Mouse (Mus musculus) kidney, postnatal 0 days (tissue): ENCODE data around the gene Fitm2. TPM values are rescaled to one million over a fixed set of nuclear protein-coding genes. Genes with fewer than 3 reads are reported as not detected.
"Not testable (repeated sequence)": the region's sequence is repeated elsewhere in the genome, so short reads cannot be mapped to it uniquely, and the experiment has no call there.

Experiments
- ATAC-seq: fragments of 200-750 bp; cut with Nextera tagmentation; replicated peaks from 2 replicates; pipeline ENCODE4 v1.8.0; 2017; ENCODE audit warnings: low read depth, moderate number of reproducible peaks, moderate TSS enrichment, moderate library complexity; ENCODE audit not compliant: low FRiP score
- DNase-seq: peaks from one replicate; pipeline ENCODE4 v3.0.0-alpha.2; 2016; ENCODE audit warnings: low spot score
- H3K27ac ChIP-seq: fragments of 300-500 bp; sonication (generic); 2 replicates; pipeline ENCODE4 v1.5.1; 2014; ENCODE audit warnings: mild to moderate bottlenecking
- H3K27me3 ChIP-seq: fragments of 300-500 bp; sonication (generic); 2 replicates; pipeline ENCODE4 v1.6.1; 2014; ENCODE audit warnings: low read length, mixed read lengths; ENCODE audit not compliant: insufficient read depth
- H3K36me3 ChIP-seq: fragments of 300-500 bp; sonication (generic); 2 replicates; pipeline ENCODE4 v1.6.1; 2014; ENCODE audit warnings: low read length, mixed read lengths; ENCODE audit not compliant: insufficient read depth
- H3K4me1 ChIP-seq: fragments of 300-500 bp; sonication (generic); replicated peaks from 2 replicates; pipeline ENCODE4 v1.6.1; 2014; ENCODE audit warnings: antibody characterized with exemption, low read length, mixed read lengths; ENCODE audit not compliant: insufficient read depth
- H3K4me2 ChIP-seq: fragments of 300-500 bp; sonication (generic); 2 replicates; pipeline ENCODE4 v1.6.1; 2014; ENCODE audit warnings: mild to moderate bottlenecking, low read length, moderate library complexity, mixed read lengths
- H3K4me3 ChIP-seq: fragments of 300-500 bp; sonication (generic); replicated peaks from 2 replicates; pipeline ENCODE4 v1.5.1; 2014; ENCODE audit warnings: low read depth, low read length
- H3K9ac ChIP-seq: fragments of 300-500 bp; sonication (generic); 2 replicates; pipeline ENCODE4 v1.6.1; 2014; ENCODE audit warnings: low read depth, low read length
- H3K9me3 ChIP-seq: fragments of 300-500 bp; sonication (generic); replicated peaks from 2 replicates; pipeline ENCODE4 v1.6.1; 2016; ENCODE audit warnings: low read length, inconsistent platforms, mixed read lengths
- CTCF ChIP-seq: IDR thresholded peaks from 2 replicates; pipeline ENCODE4 v1.5.1; 2016; ENCODE audit warnings: antibody characterized with exemption, low read depth, mild to moderate bottlenecking, moderate library complexity
- WGBS: fragments of 180-500 bp; shearing (Covaris S2); extraction: QIAGEN DNeasy Blood & Tissue Kit; methylation state at CpG from one replicate; pipeline ENCODE4 v1.1.7; 2014; 5-methylcytosine and 5-hydroxymethylcytosine counted together
- polyA plus RNA-seq: library from polyadenylated mRNA; unstranded; fragments of >200 nt; fragmentation: Nextera tagmentation; extraction: Ambion mirVana; gene quantifications from 2 replicates; pipeline ENCODE4 v1.2.1, GENCODE M21; 2015

Gene Fitm2
- polyA plus RNA-seq, 1 experiment from 2014 or later = 10.4 TPM

GRCm38 (mm10) chr2:163467585-163467984 is 4.8 kb downstream of the Fitm2 start:
- Histone ChIP-seq H3K4me1 (peaks cover 8% of the 10 kb centered on the region; the same call in 1 of the 2 replicates), H3K36me3 (peaks cover 11% of the 10 kb centered on the region; the same call in 1 of the 2 replicates), H3K27ac (no peak overlapping the region), H3K9me3 (no peaks in the 10 kb centered on the region), H3K27me3 (no peaks in the 10 kb centered on the region), H3K9ac (no peak overlapping the region), H3K4me3 (no peak overlapping the region), H3K4me2 (no peak overlapping the region)
- 90% methylated on average over 6 of the region's 6 CpGs for whole genome bisulfite sequencing
- TF ChIP-seq CTCF = no peak
- no peak for ATAC-seq
- no peak for DNase-seq

DNA sequence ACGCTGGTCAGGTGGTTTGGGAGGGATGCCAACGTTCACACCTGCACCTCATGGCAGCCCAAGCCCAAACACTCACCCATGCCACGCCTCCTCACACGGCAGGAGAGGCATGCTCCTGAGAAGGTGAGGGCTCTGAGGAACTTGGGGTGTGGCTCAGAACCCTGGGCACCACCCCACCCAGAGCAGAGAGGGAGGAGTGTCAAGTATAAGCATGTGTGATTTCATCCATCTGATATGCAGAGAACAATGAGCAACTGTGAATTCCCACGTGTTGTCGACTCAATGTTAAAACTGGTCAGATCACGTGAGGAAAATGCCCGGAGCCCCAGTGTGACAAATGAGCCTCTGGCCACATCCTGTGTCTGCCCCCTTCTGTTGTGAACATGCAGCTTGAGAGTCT is 5.7 kb downstream of the Fitm2 start:
- TF ChIP-seq CTCF = no peak
- Histone ChIP-seq H3K27me3 (no peaks in the 10 kb centered on the region), H3K9ac (no peak overlapping the region), H3K27ac (no peak overlapping the region), H3K9me3 (no peaks in the 10 kb centered on the region), H3K4me3 (no peak overlapping the region), H3K4me2 (no peak overlapping the region), H3K36me3 (peaks cover 11% of the 10 kb centered on the region; the same call in 1 of the 2 replicates), H3K4me1 (peaks cover 8% of the 10 kb centered on the region; the same call in 1 of the 2 replicates)
- 76% methylated on average over 8 of the region's 8 CpGs for WGBS
- DNase-seq = no peak
- ATAC-seq = no peak; the same call in 1 of the 2 replicates

GRCm38 (mm10) chr2:163464562-163464961 is 7.9 kb downstream of the Fitm2 start:
- ATAC-seq (no peak), DNase-seq (no peak)
- Histone ChIP-seq H3K9me3 (no peaks in the 10 kb centered on the region), H3K4me1 (no peaks in the 10 kb centered on the region), H3K9ac (no peak overlapping the region), H3K27me3 (no peaks in the 10 kb centered on the region), H3K4me2 (no peak overlapping the region), H3K4me3 (no peak overlapping the region), H3K27ac (no peak overlapping the region), H3K36me3 (peaks cover 11% of the 10 kb centered on the region; the same call in 1 of the 2 replicates)
- 60% methylated on average over 6 of the region's 6 CpGs for WGBS
- TF ChIP-seq CTCF = no peak

- H3K4me2 ChIP-seq = no peak overlapping the region
- H3K9ac ChIP-seq = no peak overlapping the region
- no peak for DNase-seq
- H3K4me3 ChIP-seq = no peak overlapping the region
- no peak overlapping the region for H3K27ac ChIP-seq
- WGBS = 63% methylated on average over 4 of the region's 4 CpGs
- H3K4me1 ChIP-seq = no peaks in the 10 kb centered on the region
- H3K27me3 ChIP-seq = no peaks in the 10 kb centered on the region
- ATAC-seq = no peak
- H3K36me3 ChIP-seq = peaks cover 6% of the 10 kb centered on the region; the same call in 1 of the 2 replicates
- H3K9me3 ChIP-seq = no peaks in the 10 kb centered on the region
- TF ChIP-seq CTCF = no peak
These were observed 8.4 kb downstream of the Fitm2 start for GRCm38 (mm10) chr2:163463998-163464397.

DNA sequence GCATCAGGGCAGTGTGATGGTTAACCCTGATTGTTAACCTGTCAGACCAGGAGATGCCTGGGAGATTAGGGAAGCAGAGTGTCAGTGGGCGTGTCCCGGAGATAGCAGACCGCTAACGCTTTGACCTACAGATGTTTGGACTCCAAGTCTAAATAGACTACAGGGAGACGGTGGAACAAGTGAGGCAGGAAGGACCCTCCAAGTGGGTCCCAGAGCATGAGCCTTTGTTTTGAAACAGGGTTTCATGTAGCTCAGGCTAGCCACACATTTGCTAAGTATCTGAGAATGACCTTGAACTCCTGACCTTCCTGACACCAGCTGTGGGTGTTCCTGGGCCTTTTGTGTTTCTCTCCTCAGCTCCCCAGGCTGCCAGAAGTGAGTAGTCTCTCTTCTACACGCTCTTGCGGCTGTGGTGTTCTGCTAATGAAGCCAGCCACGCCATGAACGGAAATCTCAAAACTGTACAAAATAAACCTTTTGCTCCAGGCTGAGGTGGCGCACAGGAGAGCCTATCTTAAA is 9.1 kb downstream of the Fitm2 start:
- ATAC-seq (no peak), DNase-seq (no peak)
- H3K9ac ChIP-seq = no peak overlapping the region
- 57% methylated on average over 10 of the region's 10 CpGs for WGBS
- no peaks in the 10 kb centered on the region for H3K9me3 ChIP-seq
- H3K4me2 ChIP-seq = no peak overlapping the region
- no peak overlapping the region for H3K4me3 ChIP-seq
- no peak overlapping the region for H3K27ac ChIP-seq
- no peak for TF ChIP-seq CTCF
- H3K27me3 ChIP-seq = no peaks in the 10 kb centered on the region
- H3K36me3 ChIP-seq = 0 out of 2 replicates have a peak, but pooled peaks cover 4% of the 10 kb centered on the region
- no peaks in the 10 kb centered on the region for H3K4me1 ChIP-seq

- DNase-seq = no peak
- no peaks in the 10 kb centered on the region for H3K27me3 ChIP-seq
- H3K9me3 ChIP-seq = no peaks in the 10 kb centered on the region
- no peak overlapping the region for H3K4me3 ChIP-seq
- no peak overlapping the region for H3K27ac ChIP-seq
- no peak overlapping the region for H3K9ac ChIP-seq
- no peak for ATAC-seq
- H3K4me1 ChIP-seq = no peaks in the 10 kb centered on the region
- no peak for TF ChIP-seq CTCF
- WGBS = 79% methylated on average over 11 of the region's 11 CpGs
- 0 out of 2 replicates have a peak, but pooled peaks cover 3% of the 10 kb centered on the region for H3K36me3 ChIP-seq
- H3K4me2 ChIP-seq = no peak overlapping the region
These were observed 9.6 kb downstream of the Fitm2 start for GRCm38 (mm10) chr2:163462801-163463200.

GRCm38 (mm10) chr2:163462386-163462785 is 10.0 kb downstream of the Fitm2 start:
- WGBS = 86% methylated on average over 5 of the region's 5 CpGs
- Histone ChIP-seq H3K4me3 (no peak overlapping the region), H3K9me3 (no peaks in the 10 kb centered on the region), H3K4me2 (no peak overlapping the region), H3K36me3 (no peaks in the 10 kb centered on the region), H3K4me1 (no peaks in the 10 kb centered on the region), H3K27ac (no peak overlapping the region), H3K9ac (no peak overlapping the region), H3K27me3 (no peaks in the 10 kb centered on the region)
- DNase-seq = no peak
- no peak for TF ChIP-seq CTCF
- ATAC-seq = no peak

- WGBS = 95% methylated on average over 9 of the region's 9 CpGs
- not testable (repeated sequence) for H3K9me3 ChIP-seq, H3K36me3 ChIP-seq, H3K27ac ChIP-seq, H3K27me3 ChIP-seq, H3K4me2 ChIP-seq, DNase-seq, H3K4me1 ChIP-seq, ATAC-seq, H3K4me3 ChIP-seq, H3K9ac ChIP-seq
These were observed 11.1 kb downstream of the Fitm2 start for GRCm38 (mm10) chr2:163461307-163461706.
